Mouse (Mus musculus) G1E-ER4 (cell line): ENCODE data around the gene Ammecr1. TPM values are rescaled to one million over a fixed set of nuclear protein-coding genes. Genes with fewer than 3 reads are reported as not detected.

Experiments used
- GATA1 ChIP-seq: IDR thresholded peaks from one replicate; pipeline ENCODE4 v1.8.0; 2012; ENCODE audit warnings: low read length, inconsistent platforms
- polyA plus RNA-seq: library from polyadenylated mRNA; stranded (reverse); fragments of >175 nt; gene quantifications from 2 replicates; pipeline ENCODE4 v1.2.3, GENCODE M21; 2012

The Ammecr1 gene
- polyA plus RNA-seq, 1 experiment: 6.5 TPM

DNA sequence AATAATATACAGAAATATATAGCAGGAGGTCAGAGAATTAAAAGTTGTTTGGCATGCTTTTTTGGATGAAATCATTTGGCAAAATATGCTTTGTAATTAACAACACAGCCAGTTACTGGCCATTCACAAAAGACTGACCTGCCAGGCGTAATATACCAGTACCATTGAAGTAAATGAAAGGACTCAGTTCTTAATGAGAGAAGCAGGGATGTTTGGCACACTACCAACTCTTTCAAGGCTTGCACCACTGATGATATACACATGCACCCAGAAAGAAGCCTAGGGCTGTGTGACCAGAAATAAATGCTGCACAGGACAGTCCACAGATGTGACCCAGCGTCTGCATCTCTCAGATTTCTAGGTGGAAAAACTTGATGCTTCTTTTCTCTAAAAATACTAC is 96.7 kb downstream of the Ammecr1 start:
- TF ChIP-seq GATA1: no peak

GRCm38 (mm10) chrX:142848032-142848431 is 118.5 kb downstream of the Ammecr1 start:
- TF ChIP-seq GATA1: no peak

DNA sequence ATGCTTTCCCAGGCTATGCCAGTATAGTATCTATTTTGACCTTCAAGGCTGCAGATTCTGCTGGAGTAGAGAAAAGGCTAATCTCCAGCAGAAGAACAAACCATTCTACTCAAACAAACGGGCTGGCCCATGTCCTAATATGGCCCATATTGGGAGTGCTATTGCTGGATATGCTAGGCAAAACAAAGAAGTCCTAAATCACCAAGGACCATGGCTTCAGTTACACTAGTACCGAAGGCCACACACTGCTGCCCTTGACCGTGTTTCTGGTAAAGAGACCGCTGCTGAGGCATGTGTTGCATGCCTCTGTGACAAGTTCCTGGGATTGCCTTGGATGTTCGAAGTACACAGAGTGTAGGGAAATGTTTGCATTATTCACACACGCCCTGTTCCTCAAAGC is 120.3 kb downstream of the Ammecr1 start:
- TF ChIP-seq GATA1: no peak

- TF ChIP-seq GATA1: no peak
Observed at GRCm38 (mm10) chrX:142841916-142842315, 124.6 kb downstream of the Ammecr1 start.

DNA sequence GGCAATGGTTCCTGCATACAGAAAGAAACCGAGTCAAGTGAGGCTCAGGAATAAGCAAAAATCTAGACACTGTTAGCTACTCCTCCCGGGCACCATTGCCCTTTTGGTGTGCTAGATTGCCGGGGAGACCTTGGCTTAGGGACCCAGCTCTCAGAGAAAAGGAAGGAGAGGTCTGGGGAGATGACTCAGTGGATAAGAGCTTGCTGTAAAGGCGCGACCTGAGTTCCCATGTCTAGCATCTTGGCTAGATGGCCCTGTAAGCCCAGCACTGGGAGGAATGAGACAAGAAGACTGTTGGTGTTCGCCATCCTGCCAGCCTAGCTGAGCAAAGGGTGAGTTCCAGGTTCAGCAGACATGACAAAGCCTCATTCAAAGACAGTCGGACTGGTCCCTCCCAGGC is 127.1 kb downstream of the Ammecr1 start:
- no peak for TF ChIP-seq GATA1

DNA sequence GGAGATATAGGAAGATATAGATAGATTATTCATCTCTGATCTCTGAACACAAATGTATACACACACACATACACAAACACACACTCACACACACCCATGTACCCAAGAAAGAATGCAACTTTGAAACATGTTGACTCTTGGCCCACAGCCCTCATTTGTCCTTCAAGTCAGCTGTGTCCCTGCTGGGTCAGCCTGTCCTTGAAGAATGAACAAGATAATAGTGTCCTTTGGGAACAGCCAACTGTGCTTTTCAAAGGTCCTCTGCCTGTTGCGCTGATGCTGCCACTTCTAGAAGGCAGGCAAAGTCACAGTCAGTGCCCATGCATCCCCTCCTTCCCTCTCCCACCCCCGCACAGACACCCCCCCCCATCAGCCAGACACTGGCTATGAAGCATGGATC is 127.7 kb downstream of the Ammecr1 start:
- TF ChIP-seq GATA1: no peak

- TF ChIP-seq GATA1: no peak
Observed at GRCm38 (mm10) chrX:142837316-142837715, 129.2 kb downstream of the Ammecr1 start.

GRCm38 (mm10) chrX:142836399-142836798 is 130.1 kb downstream of the Ammecr1 start:
- no peak for TF ChIP-seq GATA1

DNA sequence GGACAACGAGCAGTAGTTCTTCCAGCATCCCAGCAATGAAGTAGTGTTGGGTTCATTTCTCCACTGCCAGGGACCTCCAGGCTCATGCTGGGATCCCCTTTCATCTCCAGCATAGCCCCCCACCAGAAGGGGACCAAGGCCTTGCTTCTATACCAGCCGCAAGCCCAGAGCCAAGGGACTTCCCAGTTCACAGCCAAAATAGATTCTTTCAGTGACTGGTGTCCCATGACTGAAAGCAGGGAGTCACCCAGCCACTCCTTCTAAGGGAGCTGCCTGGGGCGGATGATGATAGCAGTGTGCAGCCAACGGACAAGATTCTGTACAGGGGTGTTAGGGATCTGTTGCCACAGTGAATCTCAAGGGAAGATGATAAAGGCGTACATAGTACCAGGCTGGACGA is 131.7 kb downstream of the Ammecr1 start:
- TF ChIP-seq GATA1: no peak

- TF ChIP-seq GATA1: no peak
Observed at GRCm38 (mm10) chrX:142833164-142833796, 133.2 kb downstream of the Ammecr1 start.

- TF ChIP-seq GATA1: no peak
Observed at GRCm38 (mm10) chrX:142832221-142832620, 134.3 kb downstream of the Ammecr1 start.

- TF ChIP-seq GATA1: no peak
Observed at GRCm38 (mm10) chrX:142830572-142830971, 136.0 kb downstream of the Ammecr1 start.

DNA sequence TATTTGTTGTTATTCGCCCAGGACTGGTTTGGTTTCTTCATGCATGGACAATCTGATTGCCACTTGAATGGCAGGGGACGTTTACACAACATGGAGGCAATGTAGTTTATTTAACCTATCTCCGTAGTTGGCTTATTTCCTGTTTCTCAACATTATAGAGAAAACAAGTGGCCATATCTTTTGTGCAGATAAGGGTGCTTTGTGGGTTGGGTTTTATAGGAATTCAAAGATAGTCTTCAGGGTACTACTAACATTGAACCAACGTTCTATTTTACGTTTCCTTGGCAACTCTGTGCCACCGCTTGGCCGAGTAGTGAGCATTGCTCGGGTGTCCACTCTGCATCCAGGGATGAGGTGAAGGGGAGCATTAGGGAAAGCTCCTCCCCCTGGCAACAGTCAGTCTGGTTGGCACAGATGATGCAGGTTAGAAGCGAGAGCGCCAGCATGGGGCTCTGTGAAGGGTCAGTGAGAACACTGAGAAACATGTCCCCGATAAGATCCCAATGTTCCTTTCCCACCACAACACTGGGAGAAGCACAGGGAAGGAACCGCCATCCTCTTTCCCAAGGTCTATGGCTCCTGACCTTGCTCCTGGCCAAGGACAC is 136.6 kb downstream of the Ammecr1 start:
- TF ChIP-seq GATA1: peak; percentile 27

- no peak for TF ChIP-seq GATA1
Observed at GRCm38 (mm10) chrX:142829267-142829666, 137.3 kb downstream of the Ammecr1 start.

- no peak for TF ChIP-seq GATA1
Observed at GRCm38 (mm10) chrX:142828184-142828908, 138.2 kb downstream of the Ammecr1 start.

- no peak for TF ChIP-seq GATA1
Observed at GRCm38 (mm10) chrX:142827644-142828043, 138.9 kb downstream of the Ammecr1 start.

GRCm38 (mm10) chrX:142825309-142825708 is 141.2 kb downstream of the Ammecr1 start:
- no peak for TF ChIP-seq GATA1

DNA sequence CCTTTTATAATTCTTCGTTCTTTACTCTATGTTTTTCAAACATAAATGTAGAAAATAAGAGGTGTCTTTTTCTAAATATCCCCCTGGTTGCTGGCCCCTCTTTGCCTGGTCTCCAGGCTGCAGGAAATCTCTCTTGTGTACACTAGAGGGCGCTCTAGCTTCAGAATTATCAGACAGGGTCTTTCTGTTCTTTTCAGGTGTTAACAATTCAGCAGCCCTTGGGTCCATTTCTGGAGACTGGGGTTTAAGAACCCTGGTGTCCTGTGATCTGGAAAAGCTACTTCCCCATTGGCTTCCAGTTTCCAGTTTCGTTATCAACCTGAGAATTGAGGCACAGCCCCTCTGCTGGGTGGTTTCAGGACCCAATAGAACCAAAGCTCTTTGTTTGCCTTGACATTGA is 144.7 kb downstream of the Ammecr1 start:
- no peak for TF ChIP-seq GATA1
